Mouse (Mus musculus) gastrocnemius, adult 2 months (tissue): ENCODE results near the gene Il13ra1. TPM values are rescaled to one million over a fixed set of nuclear protein-coding genes. Genes with fewer than 3 reads are reported as not detected.
A peak's percentile ranks its signal among the peaks of the same experiment; 100 is the strongest.

Experiments used
- DNase-seq: peaks from one replicate; pipeline ENCODE4 v3.0.0; 2022
- H3K27ac ChIP-seq: fragments of 200-600 bp; 2 replicates; pipeline ENCODE4 v1.8.1; 2022; ENCODE audit warnings: mild to moderate bottlenecking
- H3K4me3 ChIP-seq: fragments of 200-600 bp; 2 replicates; pipeline ENCODE4 v1.8.1; 2022; ENCODE audit warnings: mild to moderate bottlenecking, moderate library complexity
- CTCF ChIP-seq: fragments of 200-600 bp; IDR thresholded peaks from 2 replicates; pipeline ENCODE4 v1.8.1; 2022; ENCODE audit warnings: antibody characterized with exemption, mild to moderate bottlenecking, moderate library complexity
- intact Hi-C: fragments of 180-260 bp; cut with DNase I; formaldehyde crosslinking; loops from one replicate; pipeline ENCODE4 v1.15.1; 2025
- total RNA-seq, 2 experiments: library from RNA; stranded (reverse); gene quantifications; 2 replicates each; pipeline ENCODE4 v1.2.3; 2021

Il13ra1 gene
- total RNA-seq, 2 experiments from 2014 or later: 1.1 to 1.7 TPM

- Histone ChIP-seq H3K27ac (no peak overlapping the region), H3K4me3 (no peak overlapping the region)
- DNase-seq: no peak
- no peak for TF ChIP-seq CTCF
- intact Hi-C loops: no loop called here
Observed at GRCm38 (mm10) chrX:36136346-36136745, 24.4 kb downstream of the Il13ra1 start.

- no peak for TF ChIP-seq CTCF
- no peak for DNase-seq
- H3K4me3 ChIP-seq: no peak overlapping the region
- intact Hi-C loops: no loop called here
- H3K27ac ChIP-seq: no peak overlapping the region
Observed at GRCm38 (mm10) chrX:36141994-36142639, 30.2 kb downstream of the Il13ra1 start.

GRCm38 (mm10) chrX:36146746-36147145 lies 34.8 kb downstream of the Il13ra1 start:
- no peak for TF ChIP-seq CTCF
- no peak overlapping the region for H3K27ac ChIP-seq
- no peak for DNase-seq
- intact Hi-C loops: no loop called here
- no peak overlapping the region for H3K4me3 ChIP-seq

GRCm38 (mm10) chrX:36150100-36150499 lies 38.2 kb downstream of the Il13ra1 start:
- Histone ChIP-seq H3K27ac (no peak overlapping the region), H3K4me3 (no peak overlapping the region)
- intact Hi-C loops: no loop called here
- DNase-seq: no peak
- TF ChIP-seq CTCF: peak; percentile 27

GRCm38 (mm10) chrX:36156677-36157076 lies 44.8 kb downstream of the Il13ra1 start:
- TF ChIP-seq CTCF: no peak
- no peak for DNase-seq
- H3K4me3 ChIP-seq: no peak overlapping the region
- no peak overlapping the region for H3K27ac ChIP-seq
- intact Hi-C loops: no loop called here

GRCm38 (mm10) chrX:36161567-36161966 lies 49.7 kb downstream of the Il13ra1 start:
- DNase-seq: no peak
- no peak for TF ChIP-seq CTCF
- no peak overlapping the region for H3K27ac ChIP-seq
- intact Hi-C loops: no loop called here
- H3K4me3 ChIP-seq: no peak overlapping the region

- intact Hi-C loops: loop anchor here (10.0 kb wide), 1 partner anchor 349 kb away; no protein-coding TSS in a partner anchor
- Histone ChIP-seq H3K27ac (no peak overlapping the region), H3K4me3 (no peak overlapping the region)
- DNase-seq: peak; percentile 60
- TF ChIP-seq CTCF: peak; percentile 71
Observed at GRCm38 (mm10) chrX:36183625-36184024, 71.7 kb downstream of the Il13ra1 start.

GRCm38 (mm10) chrX:36186036-36186435 lies 74.1 kb downstream of the Il13ra1 start:
- Histone ChIP-seq H3K27ac (no peak overlapping the region), H3K4me3 (no peak overlapping the region)
- intact Hi-C loops: loop anchor here (10.0 kb wide), 1 partner anchor 351 kb away; no protein-coding TSS in a partner anchor
- no peak for DNase-seq
- no peak for TF ChIP-seq CTCF

GRCm38 (mm10) chrX:36186443-36186842 lies 74.5 kb downstream of the Il13ra1 start:
- intact Hi-C loops: loop anchor here (10.0 kb wide), 1 partner anchor 352 kb away; no protein-coding TSS in a partner anchor
- Histone ChIP-seq H3K27ac (no peak overlapping the region), H3K4me3 (no peak overlapping the region)
- TF ChIP-seq CTCF: no peak
- DNase-seq: no peak

- TF ChIP-seq CTCF: no peak
- Histone ChIP-seq H3K27ac (no peak overlapping the region), H3K4me3 (no peak overlapping the region)
- no peak for DNase-seq
- intact Hi-C loops: no loop called here
Observed at GRCm38 (mm10) chrX:36193951-36194350, 82.0 kb downstream of the Il13ra1 start.

- no peak for TF ChIP-seq CTCF
- intact Hi-C loops: no loop called here
- Histone ChIP-seq H3K4me3 (peak within 1 kb of the TSS; percentile 40; the same call in 1 of the 2 replicates), H3K27ac (no peak within 1 kb of the TSS)
- DNase-seq: no peak
Observed at GRCm38 (mm10) chrX:36195736-36196525, 84.0 kb downstream of the Il13ra1 start, which contains the start of gene Zcchc12. TSS of gene Zcchc12 (plus strand) at chrX:36195904.

GRCm38 (mm10) chrX:36209554-36209953 lies 97.6 kb downstream of the Il13ra1 start:
- intact Hi-C loops: no loop called here
- no peak for TF ChIP-seq CTCF
- Histone ChIP-seq H3K27ac (no peak overlapping the region), H3K4me3 (no peak overlapping the region)
- DNase-seq: no peak

GRCm38 (mm10) chrX:36211216-36211615 lies 99.3 kb downstream of the Il13ra1 start:
- Histone ChIP-seq H3K4me3 (no peak overlapping the region), H3K27ac (no peak overlapping the region)
- intact Hi-C loops: no loop called here
- no peak for TF ChIP-seq CTCF
- DNase-seq: no peak

Other genes with a start within 250 kb of the Il13ra1 start
- gene Dock11, start 223.3 kb upstream of the Il13ra1 start, total RNA-seq: 1 to 10 TPM; 2.3 to 4.7 TPM
- gene Zcchc12, start 83.8 kb downstream of the Il13ra1 start, total RNA-seq: not detected
- 1 to 10 TPM; 1.4 to 1.6 TPM for gene Lonrf3, start 216.2 kb downstream of the Il13ra1 start, total RNA-seq